Mouse (Mus musculus) forebrain, embryonic 14.5 days (tissue): ENCODE data around the gene Oaz2. TPM values are rescaled to one million over a fixed set of nuclear protein-coding genes. Genes with fewer than 3 reads are reported as not detected.

Source experiments
- ATAC-seq: fragments of 200-750 bp; cut with Nextera tagmentation; 2 replicates; pipeline ENCODE4 v1.8.0; 2017; ENCODE audit warnings: mild to moderate bottlenecking, moderate library complexity
- DNase-seq: peaks from one replicate; pipeline ENCODE4 v3.0.0-alpha.2; 2015; ENCODE audit warnings: low spot score
- H3K27ac ChIP-seq: fragments of 300-500 bp; sonication (generic); 2 replicates; pipeline ENCODE4 v1.5.1; 2014; ENCODE audit warnings: low read depth, mild to moderate bottlenecking, control low read depth, low read length, moderate library complexity
- H3K27me3 ChIP-seq: fragments of 300-500 bp; sonication (generic); replicated peaks from 2 replicates; pipeline ENCODE4 v1.6.1; 2014; ENCODE audit warnings: low read length, control low read depth, mixed read lengths; ENCODE audit not compliant: control insufficient read depth, insufficient read depth
- H3K36me3 ChIP-seq: fragments of 300-500 bp; sonication (generic); 2 replicates; pipeline ENCODE4 v1.6.1; 2014; ENCODE audit warnings: low read length, control low read depth; ENCODE audit not compliant: control insufficient read depth, insufficient read depth
- H3K4me1 ChIP-seq: fragments of 300-500 bp; sonication (generic); 2 replicates; pipeline ENCODE4 v1.6.1; 2014; ENCODE audit warnings: antibody characterized with exemption, low read length, control low read depth; ENCODE audit not compliant: control insufficient read depth, insufficient read depth
- H3K4me2 ChIP-seq: fragments of 300-500 bp; sonication (generic); 2 replicates; pipeline ENCODE4 v1.6.1; 2014; ENCODE audit warnings: mild to moderate bottlenecking, control low read depth, low read length
- H3K4me3 ChIP-seq: fragments of 300-500 bp; sonication (generic); 2 replicates; pipeline ENCODE4 v1.5.1; 2014; ENCODE audit warnings: low read depth, low read length, control low read depth
- H3K9ac ChIP-seq: fragments of 300-500 bp; sonication (generic); 2 replicates; pipeline ENCODE4 v1.6.1; 2014; ENCODE audit warnings: mild to moderate bottlenecking, low read length, control low read depth, moderate library complexity
- H3K9me3 ChIP-seq: fragments of 300-500 bp; sonication (generic); replicated peaks from 2 replicates; pipeline ENCODE4 v1.6.1; 2016; ENCODE audit warnings: low read length, control low read depth, mixed read lengths; ENCODE audit not compliant: control insufficient read depth
- WGBS: fragments of 180-500 bp; shearing (Covaris S2); extraction: QIAGEN DNeasy Blood & Tissue Kit; methylation state at CpG from one replicate; pipeline ENCODE4 v1.1.7; 2014; 5-methylcytosine and 5-hydroxymethylcytosine counted together
- polyA plus RNA-seq: library from polyadenylated mRNA; unstranded; fragments of >200 nt; fragmentation: Nextera tagmentation; extraction: Ambion mirVana; gene quantifications from 2 replicates; pipeline ENCODE4 v1.2.1, GENCODE M21; 2014

The Oaz2 gene
- polyA plus RNA-seq: 206 and 233 TPM in 2 replicates

- 91% methylated on average over 8 of the region's 8 CpGs for WGBS
- no peak for ATAC-seq
Measured at GRCm38 (mm10) chr9:65667701-65668100, at the start of gene Oaz2. Oaz2 (plus strand) TSS chr9:65668001.

GRCm38 (mm10) chr9:65619311-65619710 lies 48.5 kb upstream of the Oaz2 start:
- Histone ChIP-seq H3K9me3 (no peaks in the 10 kb centered on the region), H3K4me1 (no peaks in the 10 kb centered on the region), H3K36me3 (no peaks in the 10 kb centered on the region), H3K4me2 (no peak overlapping the region), H3K4me3 (no peak overlapping the region), H3K27me3 (no peaks in the 10 kb centered on the region), H3K9ac (no peak overlapping the region), H3K27ac (no peak overlapping the region)
- DNase-seq: no peak
- WGBS: 58% methylated on average over 3 of the region's 3 CpGs
- no peak for ATAC-seq

More at GRCm38 (mm10) chr9:65667701-65668100, at the start of gene Oaz2:
- no peaks in the 10 kb centered on the region for H3K36me3 ChIP-seq
- H3K9me3 ChIP-seq: no peaks in the 10 kb centered on the region
- H3K4me3 ChIP-seq: no peak within 1 kb of the TSS
- H3K9ac ChIP-seq: no peak within 1 kb of the TSS
- H3K4me1 ChIP-seq: no peaks in the 10 kb centered on the region
- no peaks in the 10 kb centered on the region for H3K27me3 ChIP-seq
- no peak for DNase-seq
- H3K4me2 ChIP-seq: no peak within 1 kb of the TSS
- no peak within 1 kb of the TSS for H3K27ac ChIP-seq

GRCm38 (mm10) chr9:65621196-65621595 lies 46.6 kb upstream of the Oaz2 start:
- Histone ChIP-seq H3K4me3 (no peak overlapping the region), H3K9ac (no peak overlapping the region), H3K36me3 (no peaks in the 10 kb centered on the region), H3K27ac (no peak overlapping the region), H3K27me3 (no peaks in the 10 kb centered on the region), H3K4me2 (no peak overlapping the region), H3K4me1 (no peaks in the 10 kb centered on the region), H3K9me3 (no peaks in the 10 kb centered on the region)
- ATAC-seq (no peak), DNase-seq (no peak)
- WGBS: 85% methylated on average over 4 of the region's 4 CpGs

- Histone ChIP-seq H3K27me3 (no peaks in the 10 kb centered on the region), H3K9ac (no peak overlapping the region), H3K27ac (no peak overlapping the region), H3K4me2 (no peak overlapping the region), H3K4me1 (no peaks in the 10 kb centered on the region), H3K4me3 (no peak overlapping the region), H3K9me3 (no peaks in the 10 kb centered on the region), H3K36me3 (no peaks in the 10 kb centered on the region)
- 87% methylated on average over 2 of the region's 2 CpGs for WGBS
- DNase-seq (no peak), ATAC-seq (no peak)
Measured at GRCm38 (mm10) chr9:65621666-65622065, 46.1 kb upstream of the Oaz2 start.

- Histone ChIP-seq H3K27me3 (peaks cover 2% of the 10 kb centered on the region; the same call in 1 of the 2 replicates), H3K4me1 (no peaks in the 10 kb centered on the region), H3K4me2 (no peak overlapping the region), H3K27ac (no peak overlapping the region), H3K9me3 (no peaks in the 10 kb centered on the region), H3K9ac (no peak overlapping the region), H3K4me3 (no peak overlapping the region), H3K36me3 (no peaks in the 10 kb centered on the region)
- DNase-seq (no peak), ATAC-seq (no peak)
- WGBS: 93% methylated on average over 5 of the region's 5 CpGs
Measured at GRCm38 (mm10) chr9:65622826-65623225, 45.0 kb upstream of the Oaz2 start.

GRCm38 (mm10) chr9:65624266-65624665 lies 43.5 kb upstream of the Oaz2 start:
- ATAC-seq (no peak), DNase-seq (no peak)
- peaks cover 11% of the 10 kb centered on the region for H3K27me3 ChIP-seq
- H3K9ac ChIP-seq: no peak overlapping the region
- no peaks in the 10 kb centered on the region for H3K9me3 ChIP-seq
- peaks cover 3% of the 10 kb centered on the region; the same call in 1 of the 2 replicates for H3K4me1 ChIP-seq
- H3K4me3 ChIP-seq: no peak overlapping the region
- H3K4me2 ChIP-seq: no peak overlapping the region
- no peaks in the 10 kb centered on the region for H3K36me3 ChIP-seq
- no peak overlapping the region for H3K27ac ChIP-seq
- WGBS: 77% methylated on average over 2 of the region's 2 CpGs

- H3K4me3 ChIP-seq: peak within 1 kb of the TSS; percentile 64
- H3K27ac ChIP-seq: no peak within 1 kb of the TSS
- H3K9ac ChIP-seq: peak within 1 kb of the TSS; percentile 61
- H3K36me3 ChIP-seq: no peaks in the 10 kb centered on the region
- ATAC-seq: no peak
- under 1% methylated on average over 35 of the region's 40 CpGs for WGBS
- H3K27me3 ChIP-seq: peaks cover 42% of the 10 kb centered on the region
- peak within 1 kb of the TSS; percentile 98 for H3K4me2 ChIP-seq
- no peak for DNase-seq
- H3K9me3 ChIP-seq: no peaks in the 10 kb centered on the region
- H3K4me1 ChIP-seq: peaks cover 7% of the 10 kb centered on the region; the same call in 1 of the 2 replicates
Measured at GRCm38 (mm10) chr9:65629025-65629766, 38.6 kb upstream of the Oaz2 start, which contains the start of gene Rbpms2. Rbpms2 (plus strand) TSS chr9:65629648.

- under 1% methylated on average over 52 of the region's 83 CpGs for WGBS
- H3K36me3 ChIP-seq: no peaks in the 10 kb centered on the region
- DNase-seq (peak; percentile 37), ATAC-seq (peak; percentile 87)
- H3K9me3 ChIP-seq: no peaks in the 10 kb centered on the region
- no peak overlapping the region for H3K27ac ChIP-seq
- H3K4me2 ChIP-seq: peak overlapping the region; percentile 98
- H3K4me1 ChIP-seq: peaks cover 7% of the 10 kb centered on the region; the same call in 1 of the 2 replicates
- peak overlapping the region; percentile 64 for H3K4me3 ChIP-seq
- H3K27me3 ChIP-seq: peaks cover 42% of the 10 kb centered on the region
- H3K9ac ChIP-seq: peak overlapping the region; percentile 61
Measured at GRCm38 (mm10) chr9:65629767-65630630, 37.8 kb upstream of the Oaz2 start.
